Mouse (Mus musculus): ENCODE measurements around the gene Osbpl8.
A peak's percentile ranks its signal among the peaks of the same experiment; 100 is the strongest.
"Not testable (repeated sequence)": the region's sequence is repeated elsewhere in the genome, so short reads cannot be mapped to it uniquely, and the experiment has no call there.

The Osbpl8 gene

DNA sequence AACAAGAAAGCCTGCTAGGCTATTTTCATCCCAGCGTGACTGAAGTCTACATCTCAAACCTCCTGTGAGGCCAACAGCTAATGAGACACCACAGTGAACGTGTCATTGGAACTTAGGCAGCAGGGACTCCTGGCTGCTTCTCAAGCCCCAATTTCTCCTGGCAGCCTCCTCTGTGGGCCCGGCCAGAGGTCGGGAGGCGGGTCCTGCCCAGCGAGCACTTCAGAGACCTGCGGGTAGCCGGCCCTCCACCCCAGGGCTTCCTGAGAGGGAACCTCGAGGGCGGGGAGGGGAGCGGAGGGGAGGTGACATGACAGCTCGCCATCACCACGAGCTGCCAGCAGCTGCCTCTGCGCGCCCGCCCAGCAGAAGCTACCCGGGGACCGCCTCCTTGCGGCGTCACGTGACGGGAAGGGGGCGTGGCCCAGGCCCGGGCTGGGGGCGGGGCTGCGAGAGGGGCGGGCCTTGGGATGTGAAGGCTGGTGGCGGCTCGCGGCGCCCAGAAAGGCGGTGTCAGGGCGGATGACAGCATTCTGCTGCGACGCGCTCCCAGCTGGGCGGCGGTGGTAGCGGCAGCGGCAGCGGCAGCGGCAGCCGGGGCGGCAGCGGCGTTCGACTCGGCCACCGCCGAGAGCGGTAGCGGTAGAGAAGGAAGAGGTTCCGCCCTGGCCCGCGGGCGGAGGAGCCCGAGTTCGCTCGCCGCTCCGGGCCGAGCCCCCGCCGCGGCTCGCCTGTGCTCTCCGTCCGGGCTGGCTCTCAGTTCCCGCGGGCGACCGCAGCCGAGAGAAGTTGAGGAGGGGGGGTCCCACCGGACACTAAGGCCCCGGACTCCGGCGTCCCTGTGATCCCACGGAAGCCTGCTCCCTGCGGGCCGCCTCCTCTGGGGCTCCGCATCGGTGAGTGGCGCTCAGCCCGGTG is at the start of gene Osbpl8:
TSS of gene Osbpl8 (plus strand) at position 449 of the 915 bp plus-strand sequence.
- peak; percentile 100 for DNase-seq (ENCODE audit: low spot score in 2 of 2)

DNA sequence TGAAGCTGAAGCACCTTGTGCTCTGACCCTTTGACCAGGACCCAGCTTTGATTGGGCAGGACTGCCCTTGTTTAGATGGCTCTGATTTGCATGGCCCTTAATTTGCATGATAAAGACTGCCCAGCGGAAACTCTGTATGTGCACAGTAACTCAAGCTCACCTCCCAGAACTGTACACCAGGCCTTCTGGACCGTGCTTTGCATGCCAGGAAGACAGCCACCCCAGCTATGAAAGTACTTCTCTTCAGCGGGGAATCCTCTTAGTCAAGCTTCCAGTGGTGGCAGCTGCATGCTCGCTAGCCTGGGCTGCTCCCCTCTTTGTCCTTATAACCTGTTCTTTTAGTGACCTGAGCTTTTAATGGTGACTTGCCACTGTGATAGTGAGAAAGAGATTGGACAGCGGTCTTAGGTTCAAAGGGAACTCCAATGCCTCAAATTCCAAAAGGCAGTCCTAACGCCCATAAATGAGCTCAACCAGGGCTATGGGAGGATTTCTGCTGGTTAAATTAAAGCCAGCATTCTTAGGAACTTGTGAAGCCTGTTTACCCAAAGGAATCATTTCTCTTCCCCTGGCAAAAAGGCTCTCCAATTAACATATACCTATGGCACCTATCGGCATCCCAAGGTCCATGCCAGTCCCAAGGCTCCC is 47.2 kb upstream of the Osbpl8 start:
- DNase-seq (ENCODE audit: low spot score in 2 of 2), result no peak

DNA sequence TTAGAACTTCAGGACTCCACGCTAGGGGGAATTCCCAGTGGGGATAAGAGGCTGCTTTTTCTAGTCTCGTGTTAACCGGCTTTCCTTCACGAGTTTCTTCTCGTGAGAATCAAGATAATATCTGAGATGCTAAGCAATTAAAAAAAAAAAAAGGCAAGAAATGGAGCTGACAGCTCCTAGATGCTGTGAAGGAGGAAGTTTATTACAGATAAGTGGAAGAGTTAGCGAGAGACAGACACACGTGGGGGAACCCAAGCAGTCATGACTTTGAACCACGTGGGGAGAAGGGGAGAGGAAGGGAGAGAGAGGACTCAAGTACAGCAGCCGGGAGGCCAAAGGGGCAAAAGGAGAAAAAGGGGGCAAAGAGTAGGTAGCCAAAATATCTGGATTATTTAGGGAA is 46.3 kb upstream of the Osbpl8 start:
- DNase-seq (ENCODE audit: low spot score in 2 of 2), result no peak

DNA sequence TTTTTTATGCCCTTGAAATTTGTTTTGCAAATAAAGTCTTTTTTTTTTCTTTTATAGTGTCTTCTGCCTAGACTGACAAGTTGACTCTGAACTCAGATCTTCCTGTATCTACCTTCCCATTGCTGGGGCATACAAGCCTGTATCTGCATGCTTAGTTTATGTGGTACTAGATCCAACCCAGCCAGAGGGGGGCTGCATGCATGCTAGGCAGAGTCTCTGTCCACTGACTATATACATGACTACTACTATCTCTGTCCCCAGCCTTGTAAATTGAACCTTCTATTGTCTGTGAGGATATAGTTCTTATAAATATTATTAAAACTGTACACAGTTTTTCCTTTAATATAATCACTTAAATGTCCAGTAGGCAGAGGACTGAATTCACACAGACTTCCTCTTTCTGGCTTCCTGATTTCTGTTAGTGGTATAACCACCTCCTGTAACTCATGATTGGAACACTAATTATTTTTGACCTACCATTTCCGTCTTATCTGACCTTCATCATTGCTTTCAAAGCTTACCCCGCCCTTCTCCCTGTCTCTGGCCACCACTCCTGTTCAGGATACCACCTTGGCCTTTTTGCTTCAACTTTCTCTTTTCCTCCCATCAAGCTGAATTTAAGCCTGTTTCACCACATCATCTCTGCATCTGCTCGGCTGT is 45.4 kb upstream of the Osbpl8 start:
- DNase-seq (ENCODE audit: low spot score in 2 of 2), result no peak

DNA sequence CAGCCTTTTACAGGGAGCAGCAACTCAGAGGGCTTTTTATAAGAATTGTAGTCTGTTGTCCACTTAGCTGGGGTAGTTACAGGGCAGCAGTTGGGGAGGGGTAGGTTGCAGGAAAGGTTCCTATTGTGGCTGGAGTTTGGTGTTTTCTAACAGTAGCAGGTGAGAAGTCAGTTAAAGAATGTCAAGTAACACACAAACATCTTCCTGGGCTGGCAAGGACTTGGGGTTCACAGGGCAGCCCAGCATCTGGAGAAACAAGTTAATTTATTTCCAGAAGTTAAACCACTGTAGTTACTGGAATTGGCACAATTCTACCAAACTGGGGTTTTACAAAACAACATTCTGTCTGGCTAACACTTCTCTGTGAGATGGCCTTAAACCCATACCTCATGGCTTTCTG is 44.8 kb upstream of the Osbpl8 start:
- no peak for DNase-seq (ENCODE audit: low spot score in 2 of 2)

DNA sequence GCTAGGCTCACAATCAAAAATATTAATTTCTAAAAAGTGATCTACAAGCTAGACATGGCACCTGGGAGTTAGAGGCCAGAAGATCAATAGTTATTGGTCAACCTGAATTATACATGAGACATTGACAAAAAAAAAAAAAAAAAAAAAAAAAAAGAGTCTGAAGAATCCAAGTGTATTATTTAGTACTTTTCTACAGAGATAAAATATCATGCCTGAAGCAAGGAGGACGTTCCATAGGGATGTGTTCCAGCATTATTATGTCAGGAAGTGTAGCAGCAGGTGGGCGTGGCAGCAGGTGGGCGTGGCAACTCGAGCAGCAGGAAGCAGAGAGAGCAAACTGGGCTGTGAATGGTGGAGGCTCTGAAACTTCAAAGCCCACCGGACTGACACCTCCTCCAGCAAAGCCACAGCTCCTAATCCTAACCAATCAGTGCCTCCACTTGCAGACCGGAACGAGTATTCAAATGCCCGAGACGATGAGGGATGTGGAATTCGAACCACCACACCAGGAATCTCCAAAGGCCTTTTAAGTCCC is 41.6 kb upstream of the Osbpl8 start:
- no peak for DNase-seq (ENCODE audit: low spot score in 2 of 2)

DNA sequence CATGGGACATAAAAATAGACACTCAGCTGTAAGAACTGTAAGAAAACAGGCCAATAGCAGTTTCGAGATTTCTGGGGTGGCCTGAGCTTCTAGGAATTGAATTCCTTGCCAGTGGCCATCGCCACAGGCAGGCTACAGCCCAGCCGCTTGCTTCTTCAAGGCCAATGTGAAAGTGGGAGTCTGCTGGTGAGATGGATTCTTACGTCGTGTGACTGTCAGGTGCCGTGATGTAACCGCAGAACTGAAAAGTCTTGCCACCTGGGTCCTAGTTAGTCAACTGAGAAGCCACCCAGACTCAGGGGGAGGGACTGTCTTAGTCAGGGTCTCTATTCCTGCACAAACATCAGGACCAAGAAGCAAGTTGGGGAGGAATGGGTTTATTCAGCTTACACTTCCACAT is 40.4 kb upstream of the Osbpl8 start:
- no peak for DNase-seq (ENCODE audit: low spot score in 2 of 2)

DNA sequence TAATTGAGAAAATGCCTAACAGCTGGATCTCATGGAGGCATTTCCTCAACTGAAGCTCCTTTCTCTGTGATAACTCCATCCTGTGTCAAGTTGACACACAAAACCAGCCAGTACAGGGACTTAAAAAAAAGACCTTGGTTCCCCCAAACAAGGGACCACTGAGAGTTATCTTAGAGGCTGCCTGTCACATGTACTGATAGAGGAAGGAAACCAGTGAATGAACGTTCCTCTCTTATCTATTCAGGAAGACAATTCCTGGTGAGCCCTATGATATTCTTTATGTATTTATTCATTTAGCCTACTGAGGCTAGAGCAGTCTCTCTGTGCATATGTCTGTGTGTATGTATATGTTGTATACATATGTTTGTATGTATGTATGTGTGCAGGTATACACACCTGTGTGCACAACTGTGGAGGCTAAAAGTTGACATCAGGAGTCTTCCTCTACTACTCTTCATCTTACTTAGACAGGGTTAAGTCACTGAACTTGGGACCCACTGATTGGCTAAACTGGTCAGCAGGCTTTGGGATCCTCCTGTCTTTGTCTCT is 39.7 kb upstream of the Osbpl8 start:
- DNase-seq (ENCODE audit: low spot score in 2 of 2), result no peak

DNA sequence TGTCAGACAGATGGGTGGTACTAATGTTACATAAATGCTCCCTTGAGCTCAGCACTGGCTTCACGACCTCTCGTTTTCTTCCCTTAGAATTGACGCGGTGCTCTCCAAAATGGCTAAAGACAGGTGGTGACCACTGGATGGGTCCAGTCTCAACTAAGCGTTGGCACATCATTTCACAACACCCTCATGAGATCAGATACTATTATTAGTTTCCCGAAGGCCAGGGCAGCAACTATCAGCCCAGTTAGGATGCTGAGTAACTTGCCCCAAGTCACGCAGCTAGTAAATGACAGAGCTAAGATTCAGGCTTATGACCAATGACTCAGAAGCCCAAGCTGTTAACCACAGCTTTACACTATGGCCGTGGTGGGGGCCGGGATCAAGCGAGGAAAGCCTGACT is 37.2 kb upstream of the Osbpl8 start:
- no peak for DNase-seq (ENCODE audit: low spot score in 2 of 2)

DNA sequence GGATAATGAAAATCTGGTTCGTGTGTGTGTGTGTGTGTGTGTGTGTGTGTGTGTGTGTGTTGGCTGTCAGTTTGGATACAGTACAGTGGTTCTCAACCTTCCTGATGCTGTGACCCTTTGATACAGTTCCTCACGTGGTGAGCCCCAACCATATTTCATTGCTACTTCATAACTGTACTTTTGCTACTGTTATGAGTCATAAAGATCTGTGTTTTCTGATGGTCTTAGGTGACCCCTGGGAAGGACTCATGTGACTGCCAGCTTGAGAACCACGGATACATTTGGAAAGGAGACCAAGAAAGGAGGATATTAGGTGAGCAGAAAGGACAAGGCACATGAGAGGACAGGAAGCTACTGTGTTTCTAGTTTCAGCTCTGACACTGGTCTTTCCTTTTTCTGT is 36.1 kb upstream of the Osbpl8 start:
- DNase-seq (ENCODE audit: low spot score in 2 of 2), result no peak

DNA sequence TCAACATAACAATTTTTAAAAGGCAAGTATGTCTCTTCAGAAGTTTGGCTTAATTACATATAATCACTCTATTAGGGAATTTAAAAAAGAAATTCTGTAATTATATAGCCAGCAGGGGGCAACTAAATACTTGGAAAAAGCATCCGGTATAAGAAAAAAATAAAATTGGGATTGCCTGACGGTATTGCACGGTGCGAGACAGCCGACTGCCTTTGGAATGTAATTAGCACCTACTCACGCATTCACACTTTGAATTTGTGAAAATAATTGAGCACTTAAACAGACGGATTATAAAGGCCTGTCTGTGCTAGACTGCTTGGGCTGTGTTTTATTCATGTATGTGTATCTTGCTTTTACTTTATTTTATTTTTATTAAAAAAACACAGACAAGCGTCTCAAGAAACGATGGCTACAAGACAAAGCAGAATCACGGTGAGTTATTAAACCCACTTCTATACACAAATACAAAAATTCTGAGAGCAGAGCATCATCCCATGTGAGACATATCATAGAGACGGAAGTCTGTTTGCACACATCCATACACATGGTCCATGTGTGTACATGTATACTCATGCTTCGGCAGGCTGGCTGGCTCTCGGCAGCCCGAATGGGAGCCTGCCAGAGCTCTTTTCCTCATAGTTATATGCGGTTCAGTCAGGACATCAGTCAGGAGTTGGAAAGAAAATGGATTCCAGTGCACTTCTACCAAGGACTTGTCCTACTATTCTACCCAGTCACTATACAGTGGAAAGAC is 34.5 kb upstream of the Osbpl8 start:
- no peak for DNase-seq (ENCODE audit: low spot score in 2 of 2)

DNA sequence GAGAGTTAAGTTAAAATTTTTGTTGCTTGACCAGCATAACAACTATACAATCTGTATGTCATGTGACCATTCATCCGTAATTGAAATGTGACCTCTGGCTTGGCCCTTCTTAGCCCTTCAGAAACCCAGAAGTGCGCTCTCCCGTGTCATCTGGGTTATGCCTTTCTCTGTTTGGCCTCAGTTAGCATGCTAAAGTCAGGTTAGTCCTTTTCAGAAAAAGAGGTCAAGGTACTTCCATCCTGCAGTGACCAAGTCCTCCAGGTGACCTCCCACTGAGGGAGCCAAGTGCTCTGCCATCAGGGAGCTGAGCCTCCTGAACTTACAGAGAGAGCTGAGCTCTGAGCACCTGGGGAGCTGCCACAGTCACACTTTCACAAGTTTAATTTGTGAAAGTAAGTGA is 33.7 kb upstream of the Osbpl8 start:
- DNase-seq (ENCODE audit: low spot score in 2 of 2), result no peak

DNA sequence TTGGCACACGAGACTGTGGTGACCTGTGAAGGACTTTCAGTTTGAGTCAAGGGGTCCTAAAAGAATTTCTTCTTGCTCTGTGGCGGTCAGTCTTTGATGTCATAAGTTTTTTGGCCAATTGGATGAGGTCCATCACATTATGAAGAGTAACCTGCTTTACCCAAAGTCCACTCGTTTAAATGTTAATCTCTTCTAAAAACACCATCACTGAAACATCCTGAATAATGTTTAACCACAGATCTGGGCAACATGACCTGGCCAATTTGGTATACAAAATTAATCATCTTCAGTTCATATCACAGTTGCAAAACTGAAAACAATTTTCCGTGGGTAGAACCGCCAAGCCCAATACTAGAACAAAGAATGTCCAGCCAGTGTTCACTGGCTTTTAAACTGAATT is 31.3 kb upstream of the Osbpl8 start:
- no peak for DNase-seq (ENCODE audit: low spot score in 2 of 2)

DNA sequence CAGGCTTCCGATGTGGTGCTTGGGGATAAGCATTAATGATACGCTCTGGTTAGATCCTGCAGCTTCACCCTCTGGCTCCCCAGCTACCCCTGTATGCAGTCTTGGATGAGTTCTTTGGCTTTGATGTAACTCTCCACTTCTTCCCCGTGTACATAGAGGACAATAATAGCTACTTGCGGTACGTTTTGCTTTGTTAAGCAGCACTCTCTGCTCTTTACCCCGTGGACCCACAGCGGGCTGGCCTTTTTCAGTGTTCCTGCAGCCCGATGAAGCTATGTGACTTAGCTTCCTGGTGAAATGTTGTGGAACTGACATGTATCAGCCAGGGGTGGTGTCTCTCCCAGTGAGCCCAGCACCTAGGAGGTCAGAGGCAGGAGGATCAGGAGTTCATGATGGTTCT is 30.6 kb upstream of the Osbpl8 start:
- DNase-seq (ENCODE audit: low spot score in 2 of 2), result no peak

DNA sequence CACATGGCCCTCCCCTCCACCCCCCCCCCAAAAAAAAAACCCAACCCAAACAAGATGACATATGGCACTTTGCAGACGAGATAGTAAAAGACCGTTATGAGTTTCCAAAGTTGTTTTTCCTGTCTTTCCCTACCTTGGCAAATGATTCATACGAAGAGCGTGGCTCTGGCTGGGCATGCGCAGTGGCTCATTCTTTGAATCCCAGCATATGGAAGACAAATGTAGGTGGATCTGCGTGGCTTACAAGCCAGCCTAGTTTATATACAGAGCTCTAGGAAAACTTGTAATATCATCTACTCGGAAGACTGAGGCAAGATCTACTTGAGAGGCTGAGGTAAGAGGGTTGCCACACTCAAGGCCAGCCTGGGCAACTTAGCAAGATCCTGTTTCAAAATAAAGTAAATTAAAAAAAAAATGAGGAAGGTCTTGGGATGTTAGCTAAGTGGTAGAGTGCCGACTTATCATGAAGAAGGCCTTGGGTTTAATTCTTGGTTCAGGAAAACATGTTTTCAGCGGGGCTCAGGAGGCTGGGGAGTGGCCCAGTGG is 30.1 kb upstream of the Osbpl8 start:
- DNase-seq (ENCODE audit: low spot score in 2 of 2), result no peak

DNA sequence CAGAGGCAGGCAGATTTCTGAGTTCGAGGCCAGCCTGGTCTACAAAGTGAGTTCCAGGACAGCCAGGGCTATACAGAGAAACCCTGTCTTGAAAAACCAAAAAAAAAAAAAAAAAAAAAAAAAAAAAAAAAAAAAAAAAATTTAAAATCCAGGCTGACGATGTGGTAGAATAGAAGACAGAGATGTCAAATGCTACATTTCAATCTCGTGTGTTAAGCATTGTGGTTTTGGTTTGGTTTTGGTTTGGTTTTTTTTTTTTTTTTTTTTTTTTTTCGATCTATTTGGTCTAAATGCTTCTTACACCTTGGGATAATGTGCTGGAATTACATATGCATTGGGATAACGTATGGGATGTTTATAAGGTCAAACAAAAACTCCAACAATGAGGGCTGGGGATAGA is 28.2 kb upstream of the Osbpl8 start:
- not testable (repeated sequence) for DNase-seq (ENCODE audit: low spot score in 2 of 2)

DNA sequence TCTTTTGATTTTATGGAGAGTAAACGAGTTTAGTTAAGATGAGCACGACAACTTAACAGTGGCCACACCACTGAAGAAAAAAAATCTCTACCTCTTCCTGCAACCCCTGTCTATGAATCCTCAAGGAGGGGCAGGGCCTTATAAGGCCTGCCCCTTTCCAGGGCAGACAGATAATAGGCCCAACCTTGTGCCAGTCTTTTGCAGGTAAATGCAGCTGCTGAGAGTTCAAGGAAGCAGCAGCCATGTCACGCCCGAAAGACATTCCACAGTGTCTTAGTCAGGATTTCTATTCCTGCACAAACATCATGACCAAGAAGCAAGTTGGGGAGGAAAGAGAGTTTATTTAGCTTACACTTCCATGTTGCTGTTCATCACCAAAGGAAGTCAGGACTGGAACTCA is 26.6 kb upstream of the Osbpl8 start:
- no peak for DNase-seq (ENCODE audit: low spot score in 2 of 2)

DNA sequence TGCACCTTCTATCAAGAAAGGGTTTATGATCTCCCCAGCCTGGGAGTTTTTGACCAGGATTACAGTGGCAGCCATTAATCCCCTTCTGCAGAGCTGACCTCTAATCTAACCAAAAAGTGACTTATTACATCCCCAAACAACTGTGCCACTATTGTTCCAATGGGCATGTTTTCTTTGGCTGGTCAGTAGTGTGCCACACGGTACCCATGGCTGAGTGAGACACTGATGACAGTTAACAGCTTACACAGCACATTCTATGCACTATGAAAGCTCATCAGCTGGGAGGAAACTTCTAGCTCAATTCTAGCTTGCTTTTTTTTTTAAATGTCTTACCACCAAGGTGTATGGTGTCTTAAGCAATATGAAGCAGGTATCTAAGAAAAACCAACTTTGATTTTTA is 25.4 kb upstream of the Osbpl8 start:
- no peak for DNase-seq (ENCODE audit: low spot score in 2 of 2)

DNA sequence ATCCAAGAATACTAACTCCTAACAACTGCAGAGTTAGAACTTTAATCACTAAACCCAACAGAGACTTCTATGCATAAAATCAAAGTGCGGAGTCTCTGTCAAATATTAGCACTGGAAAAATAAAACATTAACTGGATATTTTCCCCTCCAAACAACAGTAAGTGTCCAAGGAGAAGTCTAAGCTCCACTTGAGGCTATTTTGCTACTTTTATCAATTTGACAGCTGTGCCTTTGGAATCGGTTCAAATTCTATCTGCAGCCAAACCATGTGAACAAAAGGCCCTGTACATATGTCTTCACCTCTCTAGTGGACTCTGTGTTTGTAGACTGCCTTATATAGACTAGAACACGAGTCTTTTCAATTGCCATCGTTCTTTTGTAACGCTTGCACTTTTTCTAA is 24.7 kb upstream of the Osbpl8 start:
- DNase-seq (ENCODE audit: low spot score in 2 of 2), result no peak

DNA sequence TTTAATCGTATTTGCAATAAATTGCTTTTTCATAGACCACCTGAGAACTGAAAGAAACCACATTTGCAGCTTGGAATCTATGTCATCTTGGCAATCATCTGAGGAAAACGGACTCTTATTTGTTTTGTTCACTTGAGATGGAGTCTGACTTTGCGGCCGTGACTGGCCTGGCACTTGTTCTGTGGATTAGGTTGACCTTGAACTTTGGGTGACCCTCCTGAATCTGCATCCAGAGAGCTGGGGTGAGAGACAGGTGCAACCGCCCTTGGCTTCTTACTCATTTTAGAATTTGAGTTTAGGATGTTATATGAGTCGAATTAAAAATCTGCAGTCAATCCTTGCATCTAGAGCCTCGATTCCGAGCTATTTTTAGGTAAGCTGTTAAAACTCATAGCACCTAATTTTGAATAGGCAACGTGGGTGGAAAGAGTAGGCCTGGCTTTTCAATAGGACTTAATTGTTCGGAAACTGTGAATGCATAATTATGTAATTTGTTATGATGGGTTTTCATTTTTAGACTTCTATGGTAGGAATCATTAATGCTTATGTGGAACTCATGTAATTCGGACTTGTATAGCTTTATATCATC is 20.1 kb upstream of the Osbpl8 start:
- DNase-seq (ENCODE audit: low spot score in 2 of 2), result no peak

DNA sequence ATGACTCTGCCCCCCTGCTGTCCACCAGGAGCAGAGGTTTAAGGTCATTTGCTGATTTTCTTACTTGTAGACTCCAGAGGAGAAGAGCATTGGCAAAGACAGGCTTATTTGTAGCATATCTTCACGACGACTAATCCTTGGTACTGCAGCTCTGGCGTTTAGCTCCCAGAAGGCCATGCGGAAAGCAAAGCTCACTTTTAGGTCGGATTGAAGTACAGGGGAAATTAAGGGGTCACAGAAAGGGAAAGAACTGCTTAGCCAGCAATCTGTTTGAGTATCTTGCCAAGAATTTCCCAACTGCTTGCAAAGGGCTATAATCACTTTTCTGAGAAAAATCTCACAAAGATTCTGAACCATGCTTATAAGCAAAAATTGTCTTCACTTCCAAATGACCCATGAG is 14.8 kb upstream of the Osbpl8 start:
- no peak for DNase-seq (ENCODE audit: low spot score in 2 of 2)

All from spleen, postnatal 14 days (tissue).